Mouse (Mus musculus) heart, embryonic 10.5 days (tissue): ENCODE measurements at regions not wholly inside any gene's neighbourhood (a gene's known extent, or its start where the extent isn't known, plus 50 kb on each side); places are given as distances from the start of the nearest gene placed in this dataset.

Source experiments
- DNase-seq: peaks from one replicate; pipeline ENCODE4 v3.0.0-alpha.2; 2017; ENCODE audit warnings: low spot score
- H3K27ac ChIP-seq: fragments of 300-500 bp; sonication (generic); 2 replicates; pipeline ENCODE4 v1.5.1; 2016; ENCODE audit warnings: mild to moderate bottlenecking
- H3K27me3 ChIP-seq: fragments of 300-500 bp; sonication (generic); 2 replicates; pipeline ENCODE4 v1.6.1; 2016; ENCODE audit warnings: mild to moderate bottlenecking; ENCODE audit not compliant: poor library complexity, insufficient read depth, severe bottlenecking
- H3K36me3 ChIP-seq: fragments of 300-500 bp; sonication (generic); 2 replicates; pipeline ENCODE4 v1.6.1; 2016; ENCODE audit warnings: mild to moderate bottlenecking, moderate library complexity
- H3K4me1 ChIP-seq: fragments of 300-500 bp; sonication (generic); 2 replicates; pipeline ENCODE4 v1.6.1; 2016; ENCODE audit warnings: mild to moderate bottlenecking
- H3K4me3 ChIP-seq: fragments of 300-500 bp; sonication (generic); 2 replicates; pipeline ENCODE4 v1.5.1; 2016; ENCODE audit warnings: mild to moderate bottlenecking, moderate library complexity
- H3K9me3 ChIP-seq: fragments of 300-500 bp; sonication (generic); 2 replicates; pipeline ENCODE4 v1.6.1; 2016; ENCODE audit warnings: mild to moderate bottlenecking, moderate library complexity
- WGBS: fragments of 180-500 bp; shearing (Covaris S2); methylation state at CpG from one replicate; pipeline ENCODE4 v1.1.7; 2016; 5-methylcytosine and 5-hydroxymethylcytosine counted together

DNA sequence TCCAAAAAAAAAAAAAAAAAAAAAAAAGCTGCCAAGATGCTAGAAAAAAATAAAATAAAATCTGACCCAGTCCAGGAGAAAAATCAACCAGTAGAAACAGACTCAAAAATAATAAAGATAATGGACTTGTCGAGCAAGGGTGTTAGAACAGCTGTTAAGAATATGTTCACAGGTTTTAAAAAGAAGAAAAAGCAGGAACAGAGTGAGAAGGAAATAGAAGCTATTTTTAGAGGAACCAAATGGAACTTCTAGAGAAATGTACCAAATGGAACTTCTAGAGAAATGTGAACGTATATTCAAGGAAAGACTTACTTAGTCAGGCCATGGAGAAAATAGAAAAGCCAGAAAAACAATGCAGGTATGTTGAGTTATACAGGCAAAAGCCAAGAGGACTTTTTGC, 662.4 kb upstream of the Jmjd1c start:
- Histone ChIP-seq H3K4me1 (no peaks in the 10 kb centered on the region), H3K36me3 (no peaks in the 10 kb centered on the region), H3K27ac (no peak overlapping the region), H3K9me3 (no peaks in the 10 kb centered on the region), H3K27me3 (no peaks in the 10 kb centered on the region), H3K4me3 (no peak overlapping the region)
- WGBS, result 70% methylated on average over 2 of the region's 2 CpGs
- DNase-seq, result no peak

DNA sequence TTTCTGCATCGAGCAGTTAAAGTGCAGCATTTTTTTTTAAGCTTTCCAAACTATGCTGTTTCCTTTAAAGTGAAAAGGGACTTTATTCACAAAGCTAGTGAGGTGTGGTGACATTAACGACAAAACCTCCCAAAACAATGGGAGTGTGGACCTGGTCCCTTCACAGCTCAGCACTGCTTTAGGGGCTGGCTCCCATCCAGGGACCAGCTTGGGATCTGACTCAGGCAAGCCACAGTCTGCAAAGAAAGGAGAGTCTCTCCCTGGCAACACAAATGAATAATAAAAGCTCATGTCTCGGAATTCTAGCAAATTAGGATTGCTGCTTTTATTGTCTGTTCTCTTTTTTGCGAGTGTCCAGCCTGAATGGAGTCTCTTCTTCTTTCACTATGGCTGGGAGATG, 625.2 kb upstream of the Jmjd1c start:
- Histone ChIP-seq H3K27ac (no peak overlapping the region), H3K4me1 (no peaks in the 10 kb centered on the region), H3K36me3 (no peaks in the 10 kb centered on the region), H3K27me3 (no peaks in the 10 kb centered on the region), H3K4me3 (no peak overlapping the region), H3K9me3 (no peaks in the 10 kb centered on the region)
- DNase-seq, result no peak
- WGBS, result 72% methylated on average over 4 of the region's 4 CpGs

DNA sequence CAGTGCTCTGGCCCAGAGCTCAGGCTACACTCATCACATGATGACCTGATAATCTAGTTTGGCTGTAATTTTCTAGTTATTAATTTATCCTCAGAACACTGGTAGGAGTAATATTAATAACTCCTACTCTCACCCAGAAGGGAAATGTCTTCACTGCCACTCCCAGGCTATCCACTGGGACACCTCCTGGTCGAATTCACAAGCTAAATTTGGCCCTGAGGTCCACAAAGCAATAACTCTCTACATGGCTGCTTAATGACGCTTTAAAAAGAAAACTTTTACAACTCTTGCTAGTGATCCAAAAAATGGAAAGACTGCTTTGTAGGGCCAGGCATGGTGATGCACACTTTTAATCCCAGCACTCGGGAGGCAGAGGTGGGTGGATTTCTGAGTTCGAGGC, 623.9 kb upstream of the Jmjd1c start:
- no peak for DNase-seq
- no peak overlapping the region for H3K27ac ChIP-seq
- H3K4me3 ChIP-seq, result no peak overlapping the region
- H3K36me3 ChIP-seq, result no peaks in the 10 kb centered on the region
- no peaks in the 10 kb centered on the region for H3K9me3 ChIP-seq
- no peaks in the 10 kb centered on the region for H3K4me1 ChIP-seq
- H3K27me3 ChIP-seq, result no peaks in the 10 kb centered on the region
- 76% methylated on average over 4 of the region's 4 CpGs for WGBS

DNA sequence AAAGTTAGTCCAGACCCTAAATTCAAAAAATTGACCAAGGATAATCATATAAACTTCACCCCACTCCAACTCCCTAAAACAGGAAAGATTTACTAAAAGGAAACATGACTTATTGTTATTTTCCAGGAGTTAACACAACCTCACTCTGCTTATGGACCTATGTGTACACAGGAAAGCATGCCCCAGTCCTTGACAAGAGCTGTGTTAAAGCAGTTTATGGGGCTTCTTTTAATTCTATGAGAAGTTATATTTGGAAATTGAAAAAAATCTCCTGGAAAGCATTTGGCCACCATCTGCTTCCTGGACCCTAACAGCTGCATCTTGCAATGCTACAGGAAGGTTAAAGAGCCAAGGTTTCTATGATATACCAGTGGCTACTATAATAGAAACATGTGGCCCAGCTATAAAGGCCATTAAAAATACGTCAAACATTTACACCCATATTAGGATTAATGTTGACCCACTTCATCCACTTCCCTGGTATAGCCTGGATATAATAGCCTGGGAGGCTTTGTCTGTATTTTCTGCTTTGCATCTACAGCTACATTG, 620.7 kb upstream of the Jmjd1c start:
- no peaks in the 10 kb centered on the region for H3K27me3 ChIP-seq
- H3K27ac ChIP-seq, result no peak overlapping the region
- no peaks in the 10 kb centered on the region for H3K4me1 ChIP-seq
- WGBS, result 87% methylated on average over 1 of the region's 1 CpGs
- H3K4me3 ChIP-seq, result no peak overlapping the region
- DNase-seq, result no peak
- no peaks in the 10 kb centered on the region for H3K9me3 ChIP-seq
- H3K36me3 ChIP-seq, result no peaks in the 10 kb centered on the region

DNA sequence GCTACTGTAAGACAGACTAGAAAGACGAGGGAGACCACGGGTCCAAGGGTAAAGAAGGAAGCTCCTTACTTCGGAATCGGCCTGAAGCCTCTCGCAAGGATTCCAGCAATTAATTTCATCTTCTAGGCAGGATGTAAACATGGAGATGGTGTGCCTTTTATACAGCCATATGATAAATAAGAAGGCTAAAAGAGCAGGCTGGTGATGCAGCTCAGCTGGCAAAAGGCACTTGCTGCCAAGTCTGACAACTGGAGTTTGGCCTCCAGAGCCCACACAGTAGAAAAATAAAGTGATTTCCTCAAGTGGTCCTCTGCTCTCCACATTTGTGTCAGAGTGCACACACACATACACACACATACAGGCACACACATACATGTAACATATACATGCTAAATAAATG, 605.1 kb upstream of the Jmjd1c start:
- no peak for DNase-seq
- Histone ChIP-seq H3K36me3 (no peaks in the 10 kb centered on the region), H3K27me3 (no peaks in the 10 kb centered on the region), H3K27ac (no peak overlapping the region), H3K4me1 (no peaks in the 10 kb centered on the region), H3K9me3 (no peaks in the 10 kb centered on the region), H3K4me3 (no peak overlapping the region)
- 73% methylated on average over 5 of the region's 5 CpGs for WGBS

DNA sequence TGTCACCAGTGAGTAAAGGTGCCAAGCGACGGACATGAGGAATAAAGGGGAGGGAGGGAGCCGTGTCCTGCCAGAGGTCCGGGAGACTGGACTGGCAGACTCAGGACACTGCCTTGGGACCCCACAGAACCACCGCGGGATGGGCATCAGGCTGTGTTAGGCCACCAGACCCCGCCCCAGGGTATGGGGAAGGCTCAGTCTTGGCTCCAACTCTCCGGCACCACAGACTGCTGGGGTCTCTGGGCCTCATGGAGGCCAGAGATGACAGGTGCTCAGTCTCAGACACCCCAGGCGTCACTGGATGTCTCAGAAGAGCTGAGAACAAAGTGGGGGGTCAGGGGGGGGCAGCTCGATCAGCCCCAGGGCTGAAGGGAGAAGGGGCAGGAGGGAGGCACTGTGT, 604.1 kb upstream of the Jmjd1c start:
- DNase-seq, result no peak
- no peaks in the 10 kb centered on the region for H3K4me1 ChIP-seq
- no peaks in the 10 kb centered on the region for H3K27me3 ChIP-seq
- H3K9me3 ChIP-seq, result no peaks in the 10 kb centered on the region
- H3K27ac ChIP-seq, result no peak overlapping the region
- 51% methylated on average over 10 of the region's 10 CpGs for WGBS
- H3K36me3 ChIP-seq, result no peaks in the 10 kb centered on the region
- H3K4me3 ChIP-seq, result no peak overlapping the region

DNA sequence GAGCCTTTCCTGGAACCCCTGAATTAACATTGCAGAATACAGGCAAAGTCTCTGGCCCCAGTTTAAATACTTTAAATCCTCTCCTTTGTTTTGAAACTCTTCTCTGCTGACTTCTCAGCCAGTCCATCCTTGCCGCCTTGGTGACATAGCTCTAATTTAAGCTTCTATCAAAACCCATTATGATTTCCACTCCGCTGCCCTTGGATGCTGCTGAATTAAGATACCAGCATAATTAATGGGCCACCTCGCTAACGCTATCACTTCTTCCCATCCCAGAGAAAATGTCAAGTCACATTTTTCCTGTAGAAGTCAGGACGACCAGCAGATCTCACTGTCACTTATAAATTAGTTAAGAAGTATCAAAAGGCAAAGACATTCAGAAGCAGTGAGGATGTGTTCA, 556.1 kb upstream of the Jmjd1c start:
- no peak overlapping the region for H3K27ac ChIP-seq
- H3K36me3 ChIP-seq, result no peaks in the 10 kb centered on the region
- no peak for DNase-seq
- no peak overlapping the region for H3K4me3 ChIP-seq
- H3K9me3 ChIP-seq, result no peaks in the 10 kb centered on the region
- WGBS, result 85% methylated on average over 5 of the region's 5 CpGs
- H3K27me3 ChIP-seq, result no peaks in the 10 kb centered on the region
- no peaks in the 10 kb centered on the region for H3K4me1 ChIP-seq

DNA sequence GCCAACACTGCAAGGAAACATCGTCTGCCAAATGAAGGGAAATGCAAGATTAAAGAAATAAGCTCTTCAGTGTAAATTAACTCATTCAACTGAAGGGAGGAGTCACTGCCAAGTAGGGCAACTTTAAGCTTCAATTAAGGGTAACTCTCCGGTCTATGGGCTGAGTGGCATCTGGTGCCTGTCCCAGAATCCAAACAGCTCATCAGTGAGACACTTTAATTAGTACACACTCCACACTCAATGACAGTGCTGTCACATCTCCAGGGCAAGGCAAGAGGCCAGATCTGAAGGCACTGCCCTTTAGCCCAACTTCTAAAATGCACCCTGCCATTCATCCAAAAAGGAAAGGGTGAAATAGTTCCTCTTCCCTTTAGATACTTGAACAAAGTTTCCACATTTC, 549.3 kb upstream of the Jmjd1c start:
- H3K27ac ChIP-seq, result no peak overlapping the region
- 71% methylated on average over 2 of the region's 2 CpGs for WGBS
- H3K27me3 ChIP-seq, result no peaks in the 10 kb centered on the region
- DNase-seq, result no peak
- H3K4me3 ChIP-seq, result no peak overlapping the region
- no peaks in the 10 kb centered on the region for H3K36me3 ChIP-seq
- H3K9me3 ChIP-seq, result no peaks in the 10 kb centered on the region
- no peaks in the 10 kb centered on the region for H3K4me1 ChIP-seq

DNA sequence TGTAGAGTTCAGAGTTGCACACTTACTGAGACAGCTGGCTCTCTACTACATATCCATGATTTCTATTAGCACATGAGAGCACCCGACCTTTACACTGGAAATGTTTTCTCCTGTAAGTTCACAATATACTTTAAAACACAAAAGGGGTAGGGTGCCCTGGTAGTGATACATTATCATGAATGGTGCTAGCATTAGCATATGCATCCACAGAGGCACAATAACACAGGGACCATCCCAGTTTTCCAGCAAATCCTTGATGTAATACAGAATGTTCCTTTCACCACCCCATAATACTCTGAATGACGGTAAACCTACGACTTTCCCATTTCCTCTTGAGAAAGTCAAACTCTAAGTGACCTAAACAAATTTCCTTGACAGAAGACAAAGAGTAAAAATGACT, 548.3 kb upstream of the Jmjd1c start:
- H3K4me3 ChIP-seq, result no peak overlapping the region
- 60% methylated on average over 3 of the region's 3 CpGs for WGBS
- no peak overlapping the region for H3K27ac ChIP-seq
- H3K36me3 ChIP-seq, result no peaks in the 10 kb centered on the region
- no peaks in the 10 kb centered on the region for H3K9me3 ChIP-seq
- H3K4me1 ChIP-seq, result no peaks in the 10 kb centered on the region
- DNase-seq, result no peak
- H3K27me3 ChIP-seq, result no peaks in the 10 kb centered on the region

DNA sequence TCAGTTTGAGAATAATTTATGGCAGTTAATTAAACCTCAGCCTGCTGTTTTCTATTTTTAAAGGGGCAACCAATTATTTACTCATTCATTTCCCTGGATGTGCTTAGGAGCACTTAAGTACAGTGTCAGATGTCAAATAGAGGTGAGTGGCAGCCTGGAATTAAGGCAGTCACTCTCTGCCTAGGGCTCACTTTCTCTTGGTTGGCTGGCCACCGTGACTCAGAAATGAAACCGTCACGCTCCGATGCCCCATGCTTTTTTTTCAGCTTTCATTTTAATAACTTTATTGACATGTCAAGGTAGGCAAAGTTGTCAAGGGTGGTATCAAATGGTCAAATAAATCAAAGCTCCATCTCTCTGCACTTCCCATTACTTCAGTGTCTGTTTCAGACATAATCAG, 547.9 kb upstream of the Jmjd1c start:
- H3K27me3 ChIP-seq, result no peaks in the 10 kb centered on the region
- H3K4me1 ChIP-seq, result no peaks in the 10 kb centered on the region
- DNase-seq, result no peak
- no peaks in the 10 kb centered on the region for H3K9me3 ChIP-seq
- no peaks in the 10 kb centered on the region for H3K36me3 ChIP-seq
- WGBS, result 72% methylated on average over 4 of the region's 4 CpGs
- no peak overlapping the region for H3K27ac ChIP-seq
- H3K4me3 ChIP-seq, result no peak overlapping the region

DNA sequence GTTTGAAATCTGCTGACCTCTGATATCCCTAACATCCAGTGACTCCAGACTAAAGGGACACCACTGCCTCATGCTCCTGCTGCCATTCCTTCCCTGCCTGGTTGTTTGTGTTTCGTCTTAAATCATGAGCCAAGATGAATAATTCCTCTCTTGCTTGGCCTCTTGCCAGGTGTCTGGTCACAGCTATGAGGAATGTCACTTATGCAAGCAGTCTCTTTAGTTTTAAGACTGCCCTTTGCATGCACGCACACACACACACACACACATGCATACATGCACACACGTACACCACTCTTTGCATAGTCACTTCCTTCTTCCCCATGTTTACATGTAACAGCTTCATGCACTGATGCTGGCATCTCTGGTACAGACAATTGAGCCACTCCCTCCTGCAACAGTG, 543.0 kb upstream of the Jmjd1c start:
- WGBS, result 69% methylated on average over 3 of the region's 3 CpGs
- no peak for DNase-seq

DNA sequence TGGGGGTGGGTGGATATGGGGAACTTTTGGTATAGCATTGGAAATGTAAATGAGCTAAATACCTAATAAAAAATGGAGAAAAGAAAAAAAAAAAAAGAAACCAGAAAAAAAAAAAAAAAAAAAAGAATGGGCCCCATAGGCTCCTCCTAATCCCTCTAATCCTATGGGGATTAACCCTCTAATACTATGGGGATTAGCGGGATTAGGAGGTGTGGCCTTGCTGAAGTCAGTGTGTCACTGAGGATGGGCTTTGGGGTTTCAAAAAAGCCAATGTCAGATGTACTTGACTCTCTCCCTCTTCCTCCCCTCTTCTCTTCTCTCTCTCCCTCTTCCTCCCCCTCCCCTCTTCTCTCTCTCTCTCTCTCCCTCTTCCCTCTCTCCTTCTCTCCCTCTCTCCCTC, 541.7 kb upstream of the Jmjd1c start:
- Histone ChIP-seq H3K27ac (no peak overlapping the region), H3K4me3 (no peak overlapping the region), H3K9me3 (no peaks in the 10 kb centered on the region), H3K27me3 (no peaks in the 10 kb centered on the region), H3K4me1 (no peaks in the 10 kb centered on the region), H3K36me3 (no peaks in the 10 kb centered on the region)
- WGBS, result 40% methylated on average over 1 of the region's 1 CpGs
- DNase-seq, result no peak

More for the DNA sequence above, 543.0 kb upstream of the Jmjd1c start:
- no peaks in the 10 kb centered on the region for H3K9me3 ChIP-seq
- no peak overlapping the region for H3K27ac ChIP-seq
- H3K27me3 ChIP-seq, result no peaks in the 10 kb centered on the region
- no peak overlapping the region for H3K4me3 ChIP-seq
- H3K36me3 ChIP-seq, result no peaks in the 10 kb centered on the region
- H3K4me1 ChIP-seq, result no peaks in the 10 kb centered on the region

DNA sequence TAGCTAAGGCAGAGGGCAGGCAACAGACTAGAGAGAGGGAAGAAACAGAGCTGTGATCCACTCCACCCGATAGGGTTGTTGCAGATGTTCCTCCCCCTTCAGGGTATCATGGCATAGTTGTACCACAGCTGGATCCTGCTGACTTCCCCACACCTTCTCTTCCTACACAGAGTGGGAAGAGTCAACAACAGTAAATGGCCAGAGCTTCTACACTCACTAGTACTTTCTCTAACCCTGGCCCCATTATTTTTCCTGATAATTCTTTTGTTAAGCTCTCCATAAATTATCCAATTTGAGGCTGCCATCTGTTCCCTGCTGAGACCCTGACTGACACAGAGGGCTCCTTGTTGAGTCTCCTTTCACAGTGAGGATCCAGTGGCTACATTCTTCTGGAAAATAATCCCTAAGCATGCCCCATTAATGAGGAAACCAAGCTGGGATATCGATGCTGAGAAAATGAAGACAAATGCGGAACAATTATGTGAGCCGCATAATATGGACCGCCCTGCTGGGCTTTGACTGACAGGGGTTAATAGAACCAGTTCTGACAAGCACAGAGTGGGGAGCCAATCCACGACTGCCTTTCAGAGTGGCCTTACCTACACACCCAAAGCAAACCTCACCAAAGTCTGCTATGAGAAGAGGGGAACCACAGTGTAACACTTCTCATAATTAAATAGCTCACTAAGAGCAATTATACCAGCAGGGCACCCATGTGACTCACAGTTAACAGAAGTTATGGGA, 537.7 kb upstream of the Jmjd1c start:
- no peak for DNase-seq
- 72% methylated on average over 6 of the region's 6 CpGs for WGBS

DNA sequence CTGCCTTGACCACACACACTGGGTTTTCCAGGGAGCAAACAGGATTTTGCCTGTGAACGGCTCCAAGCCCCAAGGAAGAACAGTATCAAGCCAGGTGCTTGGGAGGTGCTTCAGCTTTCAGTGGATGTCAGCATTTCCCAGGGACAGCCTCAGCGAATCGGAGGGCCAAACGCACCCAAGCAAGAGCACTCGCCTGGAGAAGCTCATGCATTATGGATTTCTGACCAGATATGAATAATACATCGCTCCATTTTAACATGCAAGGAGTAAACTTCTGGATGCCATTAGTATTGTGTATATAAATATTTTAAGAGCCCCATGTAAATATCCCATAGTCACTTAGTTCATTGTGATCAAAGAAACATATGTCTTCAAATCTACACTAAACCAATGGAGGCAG, 530.6 kb upstream of the Jmjd1c start:
- Histone ChIP-seq H3K27ac (no peak overlapping the region), H3K9me3 (no peaks in the 10 kb centered on the region), H3K27me3 (no peaks in the 10 kb centered on the region), H3K4me3 (no peak overlapping the region), H3K4me1 (no peaks in the 10 kb centered on the region), H3K36me3 (no peaks in the 10 kb centered on the region)
- no peak for DNase-seq
- WGBS, result 85% methylated on average over 6 of the region's 6 CpGs

More for the DNA sequence above, 537.7 kb upstream of the Jmjd1c start:
- Histone ChIP-seq H3K4me3 (no peak overlapping the region), H3K9me3 (no peaks in the 10 kb centered on the region), H3K27me3 (no peaks in the 10 kb centered on the region), H3K36me3 (no peaks in the 10 kb centered on the region), H3K4me1 (no peaks in the 10 kb centered on the region), H3K27ac (no peak overlapping the region)
